Mouse (Mus musculus): ENCODE measurements at regions not wholly inside any gene's neighbourhood (a gene's known extent, or its start where the extent isn't known, plus 50 kb on each side); places are given as distances from the start of the nearest gene placed in this dataset.

GRCm38 (mm10) chr5:9954652-9955051 is 229.7 kb upstream of the Grm3 start:
- in situ Hi-C loops (cut with MboI; ENCODE audit: unreplicated experiment in 2 of 2) = loop anchor here in 1 of 2 experiments (10.0 kb wide), 1 partner anchor 680 kb away; no protein-coding TSS in a partner anchor

DNA sequence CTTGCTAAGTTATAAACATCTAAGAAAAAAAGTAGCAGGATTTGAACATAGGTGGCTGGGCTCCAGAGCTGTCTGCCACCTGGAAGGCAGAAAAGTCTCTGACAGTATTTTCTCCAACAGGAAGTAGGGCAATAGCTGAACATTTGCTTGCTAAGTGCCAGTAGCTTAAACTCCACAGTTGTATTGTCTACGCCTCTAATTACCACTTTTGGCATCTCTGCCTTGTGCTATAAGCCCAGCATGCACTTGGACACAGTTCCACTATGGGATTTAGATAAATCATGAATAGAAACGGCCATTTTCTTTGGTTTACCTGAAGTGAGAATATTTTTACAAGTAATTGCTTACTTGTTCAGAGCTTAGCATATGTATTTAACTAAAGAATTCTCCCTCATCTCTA is 213.8 kb upstream of the Grm3 start:
- in situ Hi-C loops (cut with MboI; ENCODE audit: unreplicated experiment in 2 of 2) = no loop called here

- in situ Hi-C loops (cut with MboI; ENCODE audit: unreplicated experiment in 2 of 2) = no loop called here
Measured at GRCm38 (mm10) chr5:9912936-9913335, 188.0 kb upstream of the Grm3 start.

GRCm38 (mm10) chr5:9911783-9912182 is 186.8 kb upstream of the Grm3 start:
- in situ Hi-C loops (cut with MboI; ENCODE audit: unreplicated experiment in 2 of 2) = no loop called here

GRCm38 (mm10) chr5:9911089-9911473 is 186.1 kb upstream of the Grm3 start:
- in situ Hi-C loops (cut with MboI; ENCODE audit: unreplicated experiment in 2 of 2) = no loop called here

DNA sequence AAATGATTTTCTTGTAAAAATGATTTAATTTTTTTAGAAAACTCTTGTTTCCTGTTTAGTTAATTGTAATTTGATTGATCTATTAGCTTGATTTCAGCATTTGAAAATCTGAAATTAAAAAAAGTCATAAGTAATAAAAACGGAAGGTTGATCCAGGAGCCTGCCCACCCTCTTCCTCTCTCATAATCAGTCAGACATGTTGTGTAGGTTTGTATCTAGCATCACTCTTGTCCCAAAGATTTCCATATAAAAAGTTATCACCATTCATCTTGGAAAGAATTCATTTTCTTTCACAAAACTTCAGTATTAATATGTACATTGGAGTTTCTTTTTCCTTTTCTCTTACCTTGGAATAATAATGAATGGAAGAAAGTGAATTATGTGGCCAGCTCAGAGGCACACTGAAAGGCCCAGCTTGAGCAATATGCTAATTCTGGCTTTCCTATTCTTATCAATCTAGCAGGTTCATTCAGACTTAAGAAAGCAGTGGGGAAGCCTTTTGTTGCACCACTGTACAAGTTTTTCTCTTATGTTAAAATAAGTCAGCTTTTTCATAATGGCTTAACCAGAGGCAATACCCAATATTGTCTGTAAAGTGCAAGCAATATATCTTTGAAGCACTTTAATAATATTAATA is 185.6 kb upstream of the Grm3 start:
- in situ Hi-C loops (cut with MboI; ENCODE audit: unreplicated experiment in 2 of 2) = no loop called here

GRCm38 (mm10) chr5:9895297-9895696 is 170.3 kb upstream of the Grm3 start:
- in situ Hi-C loops (cut with MboI; ENCODE audit: unreplicated experiment in 2 of 2) = no loop called here

- in situ Hi-C loops (cut with MboI; ENCODE audit: unreplicated experiment in 2 of 2) = no loop called here
Measured at GRCm38 (mm10) chr5:9878063-9878462, 153.1 kb upstream of the Grm3 start.

GRCm38 (mm10) chr5:9869091-9869490 is 144.1 kb upstream of the Grm3 start:
- in situ Hi-C loops (cut with MboI; ENCODE audit: unreplicated experiment in 2 of 2) = no loop called here

DNA sequence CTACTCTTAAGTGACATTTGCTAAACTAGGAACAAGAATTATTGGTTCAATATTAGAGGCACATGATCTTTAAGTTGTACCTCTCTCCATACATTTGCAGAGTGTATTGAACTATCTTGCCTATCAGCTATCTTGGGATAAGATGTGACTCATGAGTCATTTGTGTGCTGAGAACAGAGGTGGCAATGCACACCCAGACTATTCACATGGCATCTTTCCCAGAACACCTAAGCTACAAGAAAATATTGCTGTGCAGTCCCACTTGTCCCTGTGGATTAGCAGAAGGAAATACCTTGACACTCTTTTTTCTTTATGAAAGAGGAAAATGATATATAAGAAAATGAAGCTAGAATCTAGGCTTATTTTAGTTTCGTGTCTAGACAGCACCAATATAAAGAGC is 104.8 kb upstream of the Grm3 start:
- in situ Hi-C loops (cut with MboI; ENCODE audit: unreplicated experiment in 2 of 2) = no loop called here

- in situ Hi-C loops (cut with MboI; ENCODE audit: unreplicated experiment in 2 of 2) = no loop called here
Measured at GRCm38 (mm10) chr5:9801707-9802106, 76.7 kb upstream of the Grm3 start.

DNA sequence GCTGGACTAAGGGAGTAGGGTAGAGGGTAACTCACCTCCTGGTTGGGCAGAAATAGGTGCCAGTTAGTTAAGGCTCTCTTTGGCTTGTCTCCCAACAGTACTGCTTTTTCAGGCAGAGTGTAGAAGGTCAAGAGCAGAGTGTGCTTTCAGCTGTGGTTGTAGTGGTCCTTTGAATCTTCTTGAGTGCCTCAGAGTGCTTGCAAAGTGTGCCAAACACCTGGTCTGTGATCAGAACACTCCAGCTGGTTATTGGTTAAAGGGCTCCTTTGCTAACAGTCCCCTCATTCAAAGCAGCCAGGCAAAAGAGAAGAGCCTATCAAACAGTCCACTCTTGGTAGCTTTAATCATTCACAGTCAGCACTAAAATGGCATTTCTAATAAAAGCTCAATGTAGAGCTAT is 56.1 kb upstream of the Grm3 start:
- in situ Hi-C loops (cut with MboI; ENCODE audit: unreplicated experiment in 2 of 2) = no loop called here
